14 mouse cellular contexts compared by ENCODE assay signal in the genomic region with DNA sequence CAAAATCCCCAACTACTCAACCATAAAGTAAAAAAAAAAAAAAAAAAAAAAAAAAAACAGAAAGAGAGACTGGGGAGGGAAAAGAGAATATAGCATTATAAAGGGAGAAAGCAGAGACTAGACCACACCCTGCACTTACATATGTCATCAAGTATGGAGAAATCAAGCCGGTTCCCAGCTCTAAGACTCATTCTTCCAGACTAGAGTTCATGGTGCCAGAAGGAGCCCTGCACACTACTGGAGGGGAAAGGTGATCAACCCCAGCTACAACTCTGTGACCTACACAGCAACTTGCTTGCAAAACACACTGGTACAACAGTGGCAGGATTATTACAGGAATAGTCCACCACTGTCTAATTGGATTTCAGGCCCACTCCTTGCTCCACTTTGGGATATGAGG.
"Had no signal": no experiment of that assay in that cellular context is flagged by ENCODE, and none has a peak within 500 bp of the region (broad histone marks: within the 10 kb centered on the region; RNA-seq: fewer than 3 reads in every experiment).

No protein-coding gene starts in this region.

- H3K4me2 ChIP-seq: lung, embryonic 15.5 days; midbrain, embryonic 11.5 days; midbrain, embryonic 13.5 days; midbrain, embryonic 15.5 days; neural tube, embryonic 12.5 days; stomach, embryonic 15.5 days had no signal

- H3K9ac ChIP-seq: lung, embryonic 15.5 days; midbrain, embryonic 13.5 days; midbrain, embryonic 15.5 days; neural tube, embryonic 12.5 days; stomach, embryonic 15.5 days had no signal

- H3K36me3 ChIP-seq: lung, embryonic 15.5 days; midbrain, embryonic 15.5 days; stomach, embryonic 15.5 days had no signal

- ATAC-seq: midbrain, embryonic 13.5 days; midbrain, embryonic 15.5 days had no signal

- H3K9me3 ChIP-seq: lung, embryonic 15.5 days; midbrain, embryonic 13.5 days; midbrain, embryonic 15.5 days; neural tube, embryonic 12.5 days; stomach, embryonic 15.5 days had no signal

- H3K4me1 ChIP-seq: lung, embryonic 15.5 days; midbrain, embryonic 13.5 days; midbrain, embryonic 15.5 days; neural tube, embryonic 12.5 days; stomach, embryonic 15.5 days had no signal

- H3K27ac ChIP-seq: lung, embryonic 15.5 days; midbrain, embryonic 13.5 days; midbrain, embryonic 15.5 days; neural tube, embryonic 12.5 days; stomach, embryonic 15.5 days; stomach, postnatal 0 days had no signal

- DNase-seq: lung, adult 18-20 months; lung, postnatal 10 days; lung, postnatal 4 days; right cerebral cortex, postnatal 14 days; thymus, adult 2 months; thymus, postnatal 25 days; thymus, postnatal 4 days had no signal

- H3K4me3 ChIP-seq: lung, embryonic 15.5 days; midbrain, embryonic 13.5 days; midbrain, embryonic 15.5 days; neural tube, embryonic 12.5 days; stomach, embryonic 15.5 days had no signal

- H3K27me3 ChIP-seq: lung, embryonic 15.5 days; midbrain, embryonic 13.5 days; midbrain, embryonic 15.5 days; neural tube, embryonic 12.5 days; stomach, embryonic 15.5 days had no signal
